Mouse (Mus musculus): Measurements from ENCODE around the gene Tmem37. TPM values are rescaled to one million over a fixed set of nuclear protein-coding genes. Genes with fewer than 3 reads are reported as not detected.

Tmem37 gene
- total and polyA plus RNA-seq, 3 experiments, result 5.6 to 9.0 (median 7.5) TPM

DNA sequence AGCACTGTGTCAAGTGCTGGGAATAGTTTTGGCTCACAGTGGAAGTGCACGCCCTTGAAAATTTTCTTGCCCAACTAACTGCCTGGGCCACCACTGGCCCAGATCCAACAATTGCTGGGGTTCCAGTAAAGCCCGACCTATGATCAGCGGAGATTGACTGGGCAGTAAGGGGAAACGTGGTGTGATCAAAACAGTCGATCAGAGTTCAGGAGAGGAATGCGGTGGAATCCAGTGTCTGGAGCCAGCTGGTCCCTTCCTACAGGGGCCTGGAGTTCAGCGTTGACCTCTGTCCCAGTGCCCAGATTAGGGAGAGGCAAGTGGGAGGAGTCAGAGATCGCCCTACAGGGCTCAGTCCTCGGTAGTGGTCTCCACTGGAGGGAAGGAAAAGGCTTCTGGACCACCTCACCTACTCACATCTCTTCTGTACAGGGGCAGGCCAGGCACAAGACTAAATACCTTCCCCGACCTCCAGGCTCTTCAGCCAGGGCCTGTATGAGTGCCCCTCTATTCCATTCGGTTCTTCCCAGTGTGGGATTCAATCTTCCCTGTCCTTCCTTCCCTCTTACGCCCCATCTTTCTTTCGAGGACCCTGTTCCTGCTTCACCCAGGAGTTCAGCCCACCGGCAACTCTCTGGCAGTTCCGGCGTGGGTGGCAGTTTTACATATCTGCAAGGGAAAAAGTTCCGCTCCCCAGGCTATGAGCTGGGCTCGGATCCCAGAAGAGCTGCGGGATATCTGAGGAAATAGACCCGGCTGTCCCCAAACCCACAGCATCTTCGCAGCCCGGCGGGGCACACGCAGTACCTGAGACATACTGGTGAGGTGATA is 46.5 kb upstream of the Tmem37 start:
- 2% methylated on average over 24 of the region's 24 CpGs for WGBS
- DNase-seq, result peak; percentile 71 to 74
- Histone ChIP-seq H3K27me3 (ENCODE audit: control insufficient read depth, insufficient read depth, low read length) (no peaks in the 10 kb centered on the region), H3K4me1 (ENCODE audit: control insufficient read depth, insufficient read depth, low read length) (peaks cover 15% of the 10 kb centered on the region), H3K4me3 (peak overlapping the region; percentile 83), H3K79me2 (replicated peaks; ENCODE audit: control insufficient read depth, insufficient read depth, low read length) (no peaks in the 10 kb centered on the region), H3K27ac (peak overlapping the region; percentile 96), H3K9ac (ENCODE audit: low read depth, low read length) (peak overlapping the region; percentile 72), H3K36me3 (ENCODE audit: control insufficient read depth, insufficient read depth, low read length) (peaks cover 4% of the 10 kb centered on the region)
- TF ChIP-seq EP300 (IDR thresholded peaks at IDR 0.05; ENCODE audit: insufficient read depth, low read depth, low read length) (no peak), CTCF (IDR thresholded peaks at IDR 0.05) (no peak), POLR2A (IDR thresholded peaks at IDR 0.05; ENCODE audit: insufficient read depth, low read depth, low read length) (no peak)
- intact Hi-C loops (cut with DNase I), result loop anchor here (5.0 kb wide), 1 partner anchor 283 kb away; the partner anchor contains the start of gene Ptpn4

DNA sequence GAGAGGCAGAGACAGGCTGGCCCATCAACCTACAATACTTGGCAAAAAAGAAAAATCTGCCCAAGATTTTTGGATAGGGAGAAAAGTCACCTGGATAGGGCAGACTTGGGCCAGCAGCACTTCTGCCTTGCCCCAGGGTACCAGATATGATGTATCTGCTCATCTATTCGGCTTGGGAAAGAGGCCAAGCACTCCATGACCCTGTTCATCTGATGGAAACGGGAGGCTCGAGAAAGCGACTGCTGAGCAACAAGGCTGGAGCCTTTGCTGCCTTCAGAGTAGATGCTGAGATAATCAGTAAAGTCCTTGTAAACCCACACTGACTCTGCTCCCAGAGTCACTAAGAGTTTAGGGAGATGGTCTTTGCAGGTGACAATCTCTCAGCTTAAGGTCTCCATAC is 45.5 kb upstream of the Tmem37 start:
- peak overlapping the region; percentile 96 for H3K27ac ChIP-seq
- intact Hi-C loops (cut with DNase I), result no loop called here
- no peaks in the 10 kb centered on the region for H3K79me2 ChIP-seq (replicated peaks; ENCODE audit: control insufficient read depth, insufficient read depth, low read length)
- H3K27me3 ChIP-seq (ENCODE audit: control insufficient read depth, insufficient read depth, low read length), result no peaks in the 10 kb centered on the region
- DNase-seq, result no peak
- peaks cover 4% of the 10 kb centered on the region for H3K36me3 ChIP-seq (ENCODE audit: control insufficient read depth, insufficient read depth, low read length)
- peak overlapping the region; percentile 83 for H3K4me3 ChIP-seq
- TF ChIP-seq POLR2A (IDR thresholded peaks at IDR 0.05; ENCODE audit: insufficient read depth, low read depth, low read length) (no peak), EP300 (IDR thresholded peaks at IDR 0.05; ENCODE audit: insufficient read depth, low read depth, low read length) (no peak), CTCF (IDR thresholded peaks at IDR 0.05) (no peak)
- WGBS, result 70% methylated on average over 4 of the region's 4 CpGs
- H3K4me1 ChIP-seq (ENCODE audit: control insufficient read depth, insufficient read depth, low read length), result peaks cover 15% of the 10 kb centered on the region
- no peak overlapping the region for H3K9ac ChIP-seq (ENCODE audit: low read depth, low read length)

DNA sequence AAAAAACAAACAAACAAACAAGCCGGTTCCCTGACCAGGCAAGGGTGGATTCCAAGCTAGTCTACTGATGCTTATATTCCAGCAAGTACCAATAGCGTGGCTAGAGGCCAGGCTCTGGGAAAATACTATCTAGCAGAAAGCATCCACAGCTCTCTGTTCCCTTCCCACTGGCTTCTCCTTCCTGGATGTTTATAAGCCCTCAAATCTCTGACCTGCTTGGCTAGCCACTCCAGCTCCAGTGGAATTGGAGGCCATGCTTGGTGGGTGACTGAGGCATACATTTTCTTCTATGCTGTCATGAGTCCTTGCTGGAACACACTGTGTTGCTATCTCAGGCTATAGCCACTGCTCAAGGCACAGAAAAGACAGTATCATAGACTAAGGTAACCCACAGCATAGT is 45.0 kb upstream of the Tmem37 start:
- H3K36me3 ChIP-seq (ENCODE audit: control insufficient read depth, insufficient read depth, low read length), result peaks cover 4% of the 10 kb centered on the region
- no peaks in the 10 kb centered on the region for H3K79me2 ChIP-seq (replicated peaks; ENCODE audit: control insufficient read depth, insufficient read depth, low read length)
- 83% methylated on average over 2 of the region's 2 CpGs for WGBS
- no peaks in the 10 kb centered on the region for H3K27me3 ChIP-seq (ENCODE audit: control insufficient read depth, insufficient read depth, low read length)
- H3K4me3 ChIP-seq, result no peak overlapping the region
- intact Hi-C loops (cut with DNase I), result no loop called here
- no peak overlapping the region for H3K9ac ChIP-seq (ENCODE audit: low read depth, low read length)
- TF ChIP-seq CTCF (IDR thresholded peaks at IDR 0.05) (no peak), POLR2A (IDR thresholded peaks at IDR 0.05; ENCODE audit: insufficient read depth, low read depth, low read length) (no peak), EP300 (IDR thresholded peaks at IDR 0.05; ENCODE audit: insufficient read depth, low read depth, low read length) (no peak)
- DNase-seq, result no peak
- H3K27ac ChIP-seq, result no peak overlapping the region; the same call in 1 of the 2 replicates
- H3K4me1 ChIP-seq (ENCODE audit: control insufficient read depth, insufficient read depth, low read length), result peaks cover 15% of the 10 kb centered on the region

DNA sequence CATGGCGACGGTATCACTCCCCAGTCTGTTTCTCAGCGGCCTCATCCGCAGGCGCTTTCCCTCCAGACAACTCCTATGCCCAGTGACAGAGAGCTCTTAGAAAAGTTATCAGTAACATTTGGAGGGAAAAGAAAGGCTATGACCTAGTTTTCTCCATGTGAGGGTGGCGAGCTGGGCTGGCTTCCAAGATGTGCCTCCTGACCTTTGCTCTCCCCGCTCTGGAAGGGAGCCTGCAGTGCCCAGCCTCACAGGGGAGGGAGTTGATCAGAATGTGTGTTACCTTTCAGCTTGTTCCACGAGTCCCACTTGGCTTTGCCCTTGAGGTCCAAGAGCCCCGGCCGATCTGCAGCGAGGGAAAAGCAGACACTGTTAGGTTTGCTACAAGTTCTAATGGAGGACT is 42.2 kb upstream of the Tmem37 start:
- peak; percentile 37 to 43 for DNase-seq
- WGBS, result 53% methylated on average over 11 of the region's 11 CpGs
- Histone ChIP-seq H3K36me3 (ENCODE audit: control insufficient read depth, insufficient read depth, low read length) (peaks cover 4% of the 10 kb centered on the region), H3K4me3 (no peak overlapping the region), H3K27me3 (ENCODE audit: control insufficient read depth, insufficient read depth, low read length) (no peaks in the 10 kb centered on the region), H3K4me1 (ENCODE audit: control insufficient read depth, insufficient read depth, low read length) (peaks cover 15% of the 10 kb centered on the region), H3K27ac (peak overlapping the region; percentile 72), H3K9ac (ENCODE audit: low read depth, low read length) (no peak overlapping the region), H3K79me2 (replicated peaks; ENCODE audit: control insufficient read depth, insufficient read depth, low read length) (no peaks in the 10 kb centered on the region)
- intact Hi-C loops (cut with DNase I), result no loop called here
- TF ChIP-seq POLR2A (IDR thresholded peaks at IDR 0.05; ENCODE audit: insufficient read depth, low read depth, low read length) (no peak), CTCF (IDR thresholded peaks at IDR 0.05) (no peak), EP300 (IDR thresholded peaks at IDR 0.05; ENCODE audit: insufficient read depth, low read depth, low read length) (no peak)

DNA sequence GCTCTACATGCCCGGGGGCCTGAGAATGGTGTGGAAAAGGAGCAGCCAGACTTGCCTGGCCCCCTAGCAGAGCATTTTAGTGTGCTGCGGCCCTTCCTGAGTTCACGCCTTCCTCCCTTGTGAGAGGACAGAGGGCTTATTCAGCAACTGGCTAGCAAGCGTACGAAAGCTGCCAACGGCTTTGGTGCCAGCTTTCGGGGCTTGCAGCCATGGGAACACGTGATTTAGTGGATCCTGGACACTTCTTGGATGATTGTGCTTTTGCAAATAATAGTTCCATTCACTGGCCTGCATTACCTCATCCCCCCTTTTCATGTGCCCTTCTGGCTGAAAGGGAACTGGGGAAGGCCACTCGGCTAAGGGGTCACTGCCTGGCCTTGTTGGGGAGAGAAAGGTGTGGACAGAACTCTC is 41.8 kb upstream of the Tmem37 start:
- 55% methylated on average over 9 of the region's 9 CpGs for WGBS
- H3K27ac ChIP-seq, result peak overlapping the region; percentile 72
- peaks cover 4% of the 10 kb centered on the region for H3K36me3 ChIP-seq (ENCODE audit: control insufficient read depth, insufficient read depth, low read length)

More for the DNA sequence above, 41.8 kb upstream of the Tmem37 start:
- Histone ChIP-seq H3K4me1 (ENCODE audit: control insufficient read depth, insufficient read depth, low read length) (peaks cover 15% of the 10 kb centered on the region), H3K27me3 (ENCODE audit: control insufficient read depth, insufficient read depth, low read length) (no peaks in the 10 kb centered on the region), H3K4me3 (no peak overlapping the region), H3K9ac (ENCODE audit: low read depth, low read length) (no peak overlapping the region), H3K79me2 (replicated peaks; ENCODE audit: control insufficient read depth, insufficient read depth, low read length) (no peaks in the 10 kb centered on the region)
- TF ChIP-seq POLR2A (IDR thresholded peaks at IDR 0.05; ENCODE audit: insufficient read depth, low read depth, low read length) (no peak), EP300 (IDR thresholded peaks at IDR 0.05; ENCODE audit: insufficient read depth, low read depth, low read length) (no peak), CTCF (IDR thresholded peaks at IDR 0.05) (no peak)
- peak; percentile 80 to 85 for DNase-seq
- intact Hi-C loops (cut with DNase I), result loop anchor here (2.0 kb wide), 1 partner anchor 17 kb away; no protein-coding TSS in a partner anchor
